Comparison of ENCODE assay signal across 12 mouse cellular contexts in the genomic region with DNA sequence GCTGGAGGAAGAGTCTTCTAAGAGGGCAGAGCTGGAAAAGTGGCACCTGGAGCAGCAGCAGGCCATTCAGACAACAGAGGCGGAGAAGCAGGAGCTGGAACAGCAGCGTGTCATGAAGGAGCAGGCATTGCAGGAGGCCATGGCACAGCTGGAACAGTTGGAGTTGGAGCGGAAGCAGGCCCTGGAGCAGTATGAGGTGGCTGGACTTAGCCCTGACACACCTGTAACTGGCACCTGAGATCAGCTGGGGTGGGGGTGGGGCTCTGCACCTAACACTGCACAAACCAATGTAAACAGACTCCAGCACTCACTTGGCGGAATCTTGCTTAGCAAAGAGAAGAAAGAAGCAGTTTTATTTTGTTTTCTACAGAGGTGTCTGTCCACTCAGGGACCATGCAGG.
"Had no signal": no experiment of that assay in that cellular context is flagged by ENCODE, and none has a peak within 500 bp of the region (broad histone marks: within the 10 kb centered on the region; RNA-seq: fewer than 3 reads in every experiment).

No protein-coding gene starts in this region.

- H3K9me3 ChIP-seq: limb, embryonic 13.5 days; liver, embryonic 15.5 days; midbrain, embryonic 13.5 days had no signal

- H3K27ac ChIP-seq: limb, embryonic 13.5 days; liver, embryonic 15.5 days; midbrain, embryonic 13.5 days had no signal

- ATAC-seq: midbrain, embryonic 13.5 days had no signal

- H3K4me1 ChIP-seq: limb, embryonic 13.5 days; liver, embryonic 15.5 days; midbrain, embryonic 13.5 days had no signal

- H3K4me3 ChIP-seq: limb, embryonic 13.5 days; liver, embryonic 15.5 days; midbrain, embryonic 13.5 days had no signal

- H3K9ac ChIP-seq: limb, embryonic 13.5 days; liver, embryonic 15.5 days; midbrain, embryonic 13.5 days had no signal

- DNase-seq: kidney, adult 18-20 months; kidney, postnatal 10 days; left cerebral cortex, postnatal 4 days; lung, adult 2 months; lung, postnatal 36 days; right cerebral cortex, adult 18-20 months; right cerebral cortex, postnatal 25 days; thymus, adult 18-20 months; thymus, postnatal 14 days had no signal

- H3K27me3 ChIP-seq: limb, embryonic 13.5 days; liver, embryonic 15.5 days; midbrain, embryonic 13.5 days had no signal

- H3K4me2 ChIP-seq: limb, embryonic 13.5 days; liver, embryonic 15.5 days; midbrain, embryonic 13.5 days had no signal
